Mouse (Mus musculus) right cerebral cortex, postnatal 25 days (tissue): Measurements from ENCODE around the gene Itpka.

Experiments
- DNase-seq: peaks from one replicate; pipeline ENCODE4 v3.0.0; 2022

The Itpka gene

GRCm38 (mm10) chr2:119758101-119758843 lies 16.1 kb downstream of the Itpka start:
- peak; percentile 55 for DNase-seq

- no peak for DNase-seq
Measured at GRCm38 (mm10) chr2:119758844-119759835, 17.0 kb downstream of the Itpka start.

DNA sequence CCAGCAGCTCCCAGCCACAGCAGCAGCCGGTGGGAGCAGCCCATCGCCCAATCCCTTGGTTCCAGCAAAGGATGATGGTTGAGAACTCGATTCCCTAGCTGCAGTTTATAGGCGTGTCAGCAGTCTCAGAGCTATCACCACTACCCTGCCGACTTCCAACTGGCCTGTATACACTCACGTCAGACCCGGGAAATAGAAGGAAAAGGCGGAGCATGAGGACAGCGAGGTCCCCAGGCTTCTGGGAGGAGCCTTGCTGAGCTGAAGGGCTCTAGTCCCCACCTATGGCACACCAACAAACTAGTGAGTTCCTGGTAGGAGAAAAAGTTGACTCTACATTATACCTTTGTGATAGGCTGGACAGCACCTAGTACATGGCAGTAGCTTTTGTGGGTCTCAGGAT lies 18.1 kb downstream of the Itpka start, which contains the start of gene Ltk:
Ltk (minus strand) TSS at position 181 of the 400 bp plus-strand sequence.
- no peak for DNase-seq

- no peak for DNase-seq
Measured at GRCm38 (mm10) chr2:119762276-119762675, 20.1 kb downstream of the Itpka start.

GRCm38 (mm10) chr2:119763924-119764323 lies 21.8 kb downstream of the Itpka start:
- DNase-seq = no peak

DNA sequence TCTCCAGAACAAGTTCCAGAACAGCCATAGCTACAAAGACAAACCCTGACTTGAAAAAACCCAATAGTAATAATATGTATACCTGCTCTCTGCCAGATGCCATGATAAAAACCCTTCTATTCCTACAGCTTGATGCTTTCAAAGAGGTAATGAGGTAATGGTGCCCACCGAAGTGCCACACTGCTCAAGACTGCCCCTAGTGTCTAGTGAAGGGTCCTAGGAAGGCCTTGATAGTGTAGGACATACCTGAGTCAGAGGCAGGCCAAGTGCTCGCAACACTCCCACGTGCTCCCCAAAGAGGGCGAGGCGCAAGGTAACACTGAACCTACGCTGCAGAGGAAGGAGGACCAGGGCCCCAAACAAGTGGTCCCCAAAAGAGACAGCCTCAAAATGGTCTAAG lies 25.1 kb downstream of the Itpka start:
- no peak for DNase-seq

GRCm38 (mm10) chr2:119787206-119787883 lies 45.2 kb downstream of the Itpka start, which contains the start of gene Rpap1:
TSS of gene Rpap1 (minus strand) at chr2:119787537.
- DNase-seq = peak; percentile 85

GRCm38 (mm10) chr2:119789996-119790395 lies 47.9 kb downstream of the Itpka start:
- DNase-seq = no peak

DNA sequence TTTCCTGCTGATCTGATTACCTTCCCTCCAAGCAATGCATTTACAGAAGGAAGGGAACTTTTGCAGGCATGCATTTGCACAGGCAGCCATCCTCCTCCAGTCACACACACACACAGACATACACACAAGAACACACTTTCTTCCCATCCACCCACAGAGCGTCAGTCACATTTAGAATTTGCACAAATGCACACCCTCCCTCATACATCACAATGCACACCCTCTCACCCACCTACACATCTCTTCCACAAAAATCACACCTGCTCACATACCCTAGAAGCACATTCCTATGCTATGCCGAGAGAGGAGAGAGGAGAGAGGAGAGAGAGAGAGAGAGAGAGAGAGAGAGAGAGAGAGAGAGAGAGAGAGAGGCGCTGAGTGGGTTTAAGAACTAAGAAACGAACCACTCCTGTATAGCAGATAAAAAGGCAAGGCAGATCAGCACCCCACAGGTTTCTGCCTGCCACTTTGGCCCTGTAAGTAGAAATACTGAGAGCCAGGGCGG lies 55.2 kb downstream of the Itpka start, which contains the start of gene Tyro3:
Tyro3 (plus strand) TSS at position 455 of the 505 bp plus-strand sequence.
- DNase-seq = peak; percentile 51

DNA sequence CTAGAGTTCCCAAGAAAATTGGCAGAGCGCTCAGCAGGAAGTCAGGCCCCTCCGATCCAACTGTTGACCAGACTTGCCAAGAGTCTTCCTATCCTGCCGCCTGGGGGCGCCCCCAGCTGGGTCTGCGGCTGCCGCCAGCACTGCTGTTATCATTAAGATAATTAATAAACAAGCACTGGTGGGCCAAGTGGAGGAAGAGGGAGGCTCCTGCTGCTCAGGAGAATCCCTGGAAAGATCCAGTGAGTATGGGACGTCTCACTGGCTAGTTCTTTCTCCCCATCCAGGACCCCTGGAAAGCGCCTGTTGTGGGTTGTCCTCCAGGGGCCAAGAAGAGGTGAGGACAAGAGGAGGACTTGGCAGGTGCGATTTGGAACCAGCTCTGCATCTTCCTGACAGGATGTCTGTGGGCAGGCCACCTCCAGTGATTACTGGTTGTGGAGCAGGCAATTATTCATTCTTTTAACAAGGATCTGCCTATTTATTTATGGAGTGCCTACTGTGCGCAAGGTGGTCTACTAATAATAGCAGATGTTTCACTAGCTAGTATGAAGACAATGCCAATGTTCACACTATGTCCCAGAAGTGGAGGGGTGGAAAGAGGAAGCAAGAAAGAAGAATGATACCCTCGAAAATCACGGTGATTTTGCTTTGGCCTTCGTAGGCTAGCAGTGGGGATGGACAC lies 56.2 kb downstream of the Itpka start:
- DNase-seq = peak; percentile 45

DNA sequence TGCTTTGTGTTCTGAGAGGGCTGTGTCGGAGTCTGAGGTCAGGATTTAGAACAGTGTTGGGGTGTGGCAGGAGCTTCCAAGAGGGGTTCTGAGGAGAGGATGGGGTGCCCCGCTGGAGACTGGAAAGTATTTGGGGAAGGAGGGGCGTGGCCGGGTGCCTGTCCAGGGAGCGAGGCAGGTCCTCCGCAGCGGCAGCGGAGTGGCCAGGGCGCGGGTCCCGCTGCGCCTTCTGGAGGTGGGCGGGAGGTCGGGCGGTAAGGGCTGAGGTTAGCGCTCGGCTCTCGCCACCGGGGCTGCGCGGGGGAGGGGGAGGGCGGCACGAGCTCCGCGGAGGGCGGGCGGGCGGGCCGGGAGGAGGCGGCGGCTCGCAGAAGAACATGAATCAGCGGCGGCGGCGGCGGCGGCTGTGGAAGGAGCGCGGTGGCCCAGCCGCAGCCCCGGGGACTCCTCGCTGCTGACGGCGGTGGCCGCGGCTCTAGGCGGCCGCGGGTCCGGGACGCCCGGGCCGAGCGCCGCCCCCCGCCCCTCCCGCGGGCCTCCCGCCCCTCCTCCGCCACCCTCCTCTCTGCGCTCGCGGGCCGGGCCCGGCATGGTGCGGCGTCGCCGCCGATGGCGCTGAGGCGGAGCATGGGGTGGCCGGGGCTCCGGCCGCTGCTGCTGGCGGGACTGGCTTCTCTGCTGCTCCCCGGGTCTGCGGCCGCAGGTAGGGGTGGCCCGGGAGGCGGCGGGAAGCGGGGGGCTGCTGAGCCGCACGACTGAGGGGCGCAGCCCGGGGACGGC lies 57.2 kb downstream of the Itpka start:
- peak; percentile 60 for DNase-seq

DNA sequence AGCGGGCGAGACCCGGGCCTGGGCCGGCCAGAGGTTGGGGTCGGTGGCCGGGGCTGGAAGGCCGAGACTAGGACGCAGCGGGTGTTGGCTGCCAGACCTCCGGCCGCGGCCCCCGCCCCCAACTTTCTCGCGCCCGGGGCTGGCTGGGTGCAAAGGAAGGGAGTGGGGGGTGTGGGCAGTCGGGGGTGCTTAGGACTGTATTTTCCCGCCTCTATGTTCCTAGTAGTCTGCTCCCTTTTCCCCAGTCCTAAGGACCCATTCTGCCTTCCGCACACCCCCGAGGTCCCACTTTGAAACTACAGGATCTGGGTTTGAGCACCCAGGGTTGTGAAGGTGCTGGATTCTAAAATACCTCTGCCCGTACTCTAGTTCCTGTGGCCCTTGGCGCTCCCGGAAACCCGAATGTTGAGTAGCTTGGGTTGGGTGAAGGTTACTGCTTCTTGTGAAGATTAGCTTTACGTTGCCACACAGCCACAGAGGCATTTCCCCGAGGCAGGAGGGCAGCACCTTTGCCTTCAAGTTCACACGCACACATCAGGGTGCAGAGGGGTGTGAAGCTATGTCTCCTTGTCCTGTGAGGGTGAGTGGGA lies 57.9 kb downstream of the Itpka start:
- DNase-seq = peak; percentile 31
